Mouse (Mus musculus) intestine, postnatal 0 days (tissue): ENCODE data around the gene Exoc3l. TPM values are rescaled to one million over a fixed set of nuclear protein-coding genes. Genes with fewer than 3 reads are reported as not detected.

Experiments used
- ATAC-seq: fragments of 200-750 bp; cut with Nextera tagmentation; 2 replicates; pipeline ENCODE4 v1.8.0; 2017; ENCODE audit warnings: mild to moderate bottlenecking, moderate TSS enrichment, moderate library complexity
- H3K27ac ChIP-seq: fragments of 300-500 bp; sonication (generic); 2 replicates; pipeline ENCODE4 v1.5.1; 2014; ENCODE audit warnings: mild to moderate bottlenecking, low read depth, low read length, moderate library complexity
- H3K27me3 ChIP-seq: fragments of 300-500 bp; sonication (generic); replicated peaks from 2 replicates; pipeline ENCODE4 v1.6.1; 2014; ENCODE audit warnings: low read length, mixed read lengths; ENCODE audit not compliant: control insufficient read depth, insufficient read depth
- H3K36me3 ChIP-seq: fragments of 300-500 bp; sonication (generic); 2 replicates; pipeline ENCODE4 v1.6.1; 2014; ENCODE audit warnings: mild to moderate bottlenecking, moderate library complexity; ENCODE audit not compliant: control insufficient read depth, insufficient read depth
- H3K4me1 ChIP-seq: fragments of 300-500 bp; sonication (generic); replicated peaks from 2 replicates; pipeline ENCODE4 v1.6.1; 2014; ENCODE audit warnings: antibody characterized with exemption, low read length, mixed read lengths; ENCODE audit not compliant: control insufficient read depth, insufficient read depth
- H3K4me2 ChIP-seq: fragments of 300-500 bp; sonication (generic); replicated peaks from 2 replicates; pipeline ENCODE4 v1.6.1; 2014; ENCODE audit warnings: low read depth, mild to moderate bottlenecking, moderate library complexity
- H3K4me3 ChIP-seq: fragments of 300-500 bp; sonication (generic); 2 replicates; pipeline ENCODE4 v1.5.1; 2014; ENCODE audit warnings: low read depth, low read length
- H3K9ac ChIP-seq: fragments of 300-500 bp; sonication (generic); 2 replicates; pipeline ENCODE4 v1.6.1; 2014; ENCODE audit warnings: mild to moderate bottlenecking, low read depth, low read length
- H3K9me3 ChIP-seq: fragments of 300-500 bp; sonication (generic); 2 replicates; pipeline ENCODE4 v1.6.1; 2016; ENCODE audit warnings: mixed run types; ENCODE audit not compliant: control insufficient read depth
- CTCF ChIP-seq: sonication (generic); IDR thresholded peaks from 2 replicates; pipeline ENCODE4 v1.5.1; 2016; ENCODE audit warnings: low read depth, mild to moderate bottlenecking, control low read depth, antibody characterized with exemption, moderate library complexity
- WGBS: fragments of 180-500 bp; shearing (Covaris S2); extraction: QIAGEN DNeasy Blood & Tissue Kit; methylation state at CpG from one replicate; pipeline ENCODE4 v1.1.7; 2014; 5-methylcytosine and 5-hydroxymethylcytosine counted together
- polyA plus RNA-seq: library from polyadenylated mRNA; unstranded; fragments of >200 nt; fragmentation: Nextera tagmentation; extraction: Ambion mirVana; gene quantifications from 2 replicates; pipeline ENCODE4 v1.2.1, GENCODE M21; 2015

Exoc3l gene
- polyA plus RNA-seq, 1 experiment from 2014 or later, result 2.5 TPM

GRCm38 (mm10) chr8:105330325-105330724 is 34.4 kb upstream of the Exoc3l start:
- H3K27ac ChIP-seq, result peak overlapping the region; percentile 62
- H3K4me1 ChIP-seq, result peaks cover 6% of the 10 kb centered on the region; the same call in 1 of the 2 replicates
- TF ChIP-seq CTCF, result no peak
- peak; percentile 46 for ATAC-seq
- no peak overlapping the region for H3K9ac ChIP-seq
- H3K36me3 ChIP-seq, result peaks cover 65% of the 10 kb centered on the region
- no peaks in the 10 kb centered on the region for H3K9me3 ChIP-seq
- H3K4me3 ChIP-seq, result no peak overlapping the region
- no peaks in the 10 kb centered on the region for H3K27me3 ChIP-seq
- 39% methylated on average over 12 of the region's 12 CpGs for WGBS
- no peak overlapping the region for H3K4me2 ChIP-seq

GRCm38 (mm10) chr8:105326968-105327367 is 31.1 kb upstream of the Exoc3l start:
- no peak for TF ChIP-seq CTCF
- Histone ChIP-seq H3K36me3 (peaks cover 50% of the 10 kb centered on the region), H3K9me3 (no peaks in the 10 kb centered on the region), H3K27me3 (no peaks in the 10 kb centered on the region), H3K9ac (peak overlapping the region; percentile 69), H3K4me3 (peak overlapping the region; percentile 87), H3K4me1 (peaks cover 9% of the 10 kb centered on the region; the same call in 1 of the 2 replicates), H3K27ac (peak overlapping the region; percentile 77), H3K4me2 (peak overlapping the region; percentile 82)
- no peak for ATAC-seq
- 24% methylated on average over 6 of the region's 6 CpGs for WGBS

- no peaks in the 10 kb centered on the region for H3K27me3 ChIP-seq
- no peaks in the 10 kb centered on the region for H3K9me3 ChIP-seq
- peak; percentile 85 for ATAC-seq
- peak within 1 kb of the TSS; percentile 77 for H3K27ac ChIP-seq
- H3K36me3 ChIP-seq, result peaks cover 43% of the 10 kb centered on the region
- 0 out of 2 replicates have a peak, but pooled peaks cover 5% of the 10 kb centered on the region for H3K4me1 ChIP-seq
- H3K4me2 ChIP-seq, result peak within 1 kb of the TSS; percentile 82
- WGBS, result under 1% methylated on average over 36 of the region's 36 CpGs
- H3K9ac ChIP-seq, result peak within 1 kb of the TSS; percentile 69
- peak; percentile 79 for TF ChIP-seq CTCF
- H3K4me3 ChIP-seq, result peak within 1 kb of the TSS; percentile 87
These were observed 30.3 kb upstream of the Exoc3l start, which contains the start of the genes Lrrc29 and Tmem208 for GRCm38 (mm10) chr8:105326141-105326672. Lrrc29 (minus strand) TSS chr8:105326278. Tmem208 (plus strand) TSS chr8:105326354.

GRCm38 (mm10) chr8:105325641-105326093 is 29.8 kb upstream of the Exoc3l start:
- 0% methylated on average over 12 of the region's 12 CpGs for whole genome bisulfite sequencing
- Histone ChIP-seq H3K9me3 (no peaks in the 10 kb centered on the region), H3K27ac (no peak overlapping the region), H3K4me3 (peak overlapping the region; percentile 87), H3K27me3 (no peaks in the 10 kb centered on the region), H3K4me2 (peak overlapping the region; percentile 82), H3K9ac (peak overlapping the region; percentile 69), H3K4me1 (0 out of 2 replicates have a peak, but pooled peaks cover 5% of the 10 kb centered on the region), H3K36me3 (peaks cover 37% of the 10 kb centered on the region)
- TF ChIP-seq CTCF, result no peak
- peak; percentile 9; the same call in 1 of the 2 replicates for ATAC-seq

GRCm38 (mm10) chr8:105323183-105323582 is 27.3 kb upstream of the Exoc3l start:
- Histone ChIP-seq H3K36me3 (peaks cover 21% of the 10 kb centered on the region), H3K27me3 (no peaks in the 10 kb centered on the region), H3K4me1 (0 out of 2 replicates have a peak, but pooled peaks cover 5% of the 10 kb centered on the region), H3K27ac (no peak overlapping the region), H3K9ac (no peak overlapping the region), H3K4me2 (no peak overlapping the region), H3K9me3 (no peaks in the 10 kb centered on the region), H3K4me3 (no peak overlapping the region)
- 89% methylated on average over 4 of the region's 4 CpGs for WGBS
- TF ChIP-seq CTCF, result no peak
- ATAC-seq, result no peak

- TF ChIP-seq CTCF, result no peak
- H3K9ac ChIP-seq, result no peak overlapping the region
- WGBS, result 83% methylated on average over 11 of the region's 11 CpGs
- H3K4me1 ChIP-seq, result no peaks in the 10 kb centered on the region
- H3K4me2 ChIP-seq, result no peak overlapping the region
- no peaks in the 10 kb centered on the region for H3K9me3 ChIP-seq
- no peak overlapping the region for H3K27ac ChIP-seq
- no peak overlapping the region for H3K4me3 ChIP-seq
- H3K27me3 ChIP-seq, result no peaks in the 10 kb centered on the region
- no peak for ATAC-seq
- peaks cover 53% of the 10 kb centered on the region for H3K36me3 ChIP-seq
These were observed 22.8 kb upstream of the Exoc3l start for GRCm38 (mm10) chr8:105318662-105319190.
